In genomic region chr14:24179466-24179991, GRCm38 (mm10) we compare ENCODE assay signal across 22 mouse cellular contexts.
DNase-seq lines count a peak whose midpoint lies in the region; ATAC-seq and TF ChIP-seq lines count a peak whose summit lies in the region.
"Had no signal": no experiment of that assay in that cellular context is flagged by ENCODE, and none has a peak within 500 bp of the region (broad histone marks: within the 10 kb centered on the region; RNA-seq: fewer than 3 reads in every experiment).

No protein-coding gene starts in this region.

- no peak for ATAC-seq in embryonic facial prominence, embryonic 13.5 days (ENCODE audit: insufficient number of reproducible peaks, insufficient read depth, low FRiP score, low TSS enrichment, low read depth)
- ATAC-seq in kidney, embryonic 16.5 days (ENCODE audit: low FRiP score, low TSS enrichment), result no peak
- no peak for ATAC-seq in kidney, postnatal 0 days (replicated peaks; ENCODE audit: low FRiP score, low read depth)
- ATAC-seq: forebrain, embryonic 14.5 days; midbrain, embryonic 16.5 days had no signal

- H3K9me3 ChIP-seq in embryonic facial prominence, embryonic 13.5 days, result no peaks in the 10 kb centered on the region
- no peaks in the 10 kb centered on the region for H3K9me3 ChIP-seq in embryonic facial prominence, embryonic 10.5 days
- no peaks in the 10 kb centered on the region for H3K9me3 ChIP-seq in kidney, embryonic 16.5 days (ENCODE audit: low read length)
- H3K9me3 ChIP-seq in kidney, postnatal 0 days (replicated peaks; ENCODE audit: low read length), result no peaks in the 10 kb centered on the region
- H3K9me3 ChIP-seq: embryonic facial prominence, embryonic 15.5 days; hindbrain, embryonic 12.5 days; limb, embryonic 15.5 days; midbrain, embryonic 10.5 days had no signal

- H3K4me2 ChIP-seq in embryonic facial prominence, embryonic 13.5 days, result no peak overlapping the region
- H3K4me2 ChIP-seq in kidney, embryonic 16.5 days (replicated peaks; ENCODE audit: low read depth, low read length), result no peak overlapping the region
- no peak overlapping the region for H3K4me2 ChIP-seq in kidney, postnatal 0 days (ENCODE audit: low read length)
- H3K4me2 ChIP-seq: embryonic facial prominence, embryonic 15.5 days; hindbrain, embryonic 12.5 days; limb, embryonic 15.5 days had no signal

- H3K4me3 ChIP-seq in embryonic facial prominence, embryonic 13.5 days, result no peak overlapping the region
- no peak overlapping the region for H3K4me3 ChIP-seq in embryonic facial prominence, embryonic 10.5 days
- no peak overlapping the region for H3K4me3 ChIP-seq in kidney, embryonic 16.5 days (ENCODE audit: low read length)
- H3K4me3 ChIP-seq in kidney, postnatal 0 days (replicated peaks; ENCODE audit: low read depth, low read length), result no peak overlapping the region
- H3K4me3 ChIP-seq: embryonic facial prominence, embryonic 15.5 days; gastrocnemius, adult 2 months; hindbrain, embryonic 12.5 days; limb, embryonic 15.5 days; midbrain, embryonic 10.5 days; myocyte had no signal

- H3K27ac ChIP-seq in embryonic facial prominence, embryonic 13.5 days, result peak overlapping the region; percentile 14; the same call in 1 of the 2 replicates
- H3K27ac ChIP-seq in embryonic facial prominence, embryonic 10.5 days (replicated peaks), result no peak overlapping the region
- peak overlapping the region; percentile 27; the same call in 1 of the 2 replicates for H3K27ac ChIP-seq in kidney, embryonic 16.5 days (ENCODE audit: low read length)
- 0 out of 2 replicates have a peak overlapping the region, but pooled peaks have one; percentile 10 for H3K27ac ChIP-seq in kidney, postnatal 0 days
- H3K27ac ChIP-seq: gastrocnemius, adult 2 months; hindbrain, embryonic 12.5 days; limb, embryonic 15.5 days; liver, embryonic 14.5 days; midbrain, embryonic 10.5 days had no signal

- peaks cover 12% of the 10 kb centered on the region for H3K4me1 ChIP-seq in embryonic facial prominence, embryonic 13.5 days
- H3K4me1 ChIP-seq in embryonic facial prominence, embryonic 10.5 days, result peaks cover 25% of the 10 kb centered on the region
- peaks cover 17% of the 10 kb centered on the region; the same call in 1 of the 2 replicates for H3K4me1 ChIP-seq in kidney, embryonic 16.5 days (ENCODE audit: insufficient read depth, low read length)
- H3K4me1 ChIP-seq in kidney, postnatal 0 days (replicated peaks; ENCODE audit: insufficient read depth, low read length), result no peaks in the 10 kb centered on the region

- H3K9ac ChIP-seq in embryonic facial prominence, embryonic 13.5 days, result no peak overlapping the region
- no peak overlapping the region for H3K9ac ChIP-seq in kidney, embryonic 16.5 days (replicated peaks; ENCODE audit: low read length)
- no peak overlapping the region for H3K9ac ChIP-seq in kidney, postnatal 0 days (ENCODE audit: low read depth, low read length)
- H3K9ac ChIP-seq: embryonic facial prominence, embryonic 15.5 days; hindbrain, embryonic 12.5 days; limb, embryonic 15.5 days; liver, embryonic 14.5 days had no signal

- H3K36me3 ChIP-seq in embryonic facial prominence, embryonic 13.5 days, result peaks cover 32% of the 10 kb centered on the region
- H3K36me3 ChIP-seq in embryonic facial prominence, embryonic 10.5 days (replicated peaks), result peaks cover 42% of the 10 kb centered on the region
- peaks cover 18% of the 10 kb centered on the region; the same call in 1 of the 2 replicates for H3K36me3 ChIP-seq in kidney, embryonic 16.5 days (ENCODE audit: insufficient read depth, low read length)
- peaks cover 10% of the 10 kb centered on the region; the same call in 1 of the 2 replicates for H3K36me3 ChIP-seq in kidney, postnatal 0 days (ENCODE audit: insufficient read depth, low read length)

- H3K27me3 ChIP-seq in embryonic facial prominence, embryonic 13.5 days, result no peaks in the 10 kb centered on the region
- no peaks in the 10 kb centered on the region for H3K27me3 ChIP-seq in embryonic facial prominence, embryonic 10.5 days (replicated peaks; ENCODE audit: low read depth, poor library complexity, severe bottlenecking)
- H3K27me3 ChIP-seq in kidney, embryonic 16.5 days (ENCODE audit: insufficient read depth, low read length), result no peaks in the 10 kb centered on the region
- H3K27me3 ChIP-seq in kidney, postnatal 0 days (ENCODE audit: insufficient read depth, low read length), result no peaks in the 10 kb centered on the region
- H3K27me3 ChIP-seq: embryonic facial prominence, embryonic 15.5 days; hindbrain, embryonic 12.5 days; limb, embryonic 15.5 days had no signal

- no peak for DNase-seq in embryonic facial prominence, embryonic 10.5 days (ENCODE audit: low spot score)
- no peak for DNase-seq in kidney, postnatal 10 days
- DNase-seq in lung, postnatal 36 days, result peak; percentile 30
- no peak for DNase-seq in lung, postnatal 10 days
- DNase-seq in kidney, postnatal 0 days (ENCODE audit: low spot score), result no peak
- DNase-seq in cerebellum, adult 11-12 months, result no peak
- DNase-seq: B cell, adult 2 months; cerebellum, adult 2 months; cerebellum, postnatal 25 days; gastrocnemius, adult 2 months; layer of hippocampus, adult 9-11 months; thymus, postnatal 14 days had no signal

- no peak for TF ChIP-seq CTCF in kidney, postnatal 0 days (IDR thresholded peaks at IDR 0.05; ENCODE audit: low read depth)

- 65% methylated on average over 6 of the region's 6 CpGs for WGBS in embryonic facial prominence, embryonic 13.5 days
- 82% methylated on average over 6 of the region's 6 CpGs for WGBS in embryonic facial prominence, embryonic 10.5 days
- WGBS in kidney, embryonic 16.5 days, result 76% methylated on average over 6 of the region's 6 CpGs
- 76% methylated on average over 6 of the region's 6 CpGs for WGBS in kidney, postnatal 0 days
